Mouse (Mus musculus): Measurements from ENCODE around the gene Lhfpl2. TPM values are rescaled to one million over a fixed set of nuclear protein-coding genes. Genes with fewer than 3 reads are reported as not detected.
A peak's percentile ranks its signal among the peaks of the same experiment; 100 is the strongest.
"Not testable (repeated sequence)": the region's sequence is repeated elsewhere in the genome, so short reads cannot be mapped to it uniquely, and the experiment has no call there.

Gene Lhfpl2
- 35.7 TPM for polyA plus RNA-seq (2012; fragmentation: generic; extraction: Trizol)

GRCm38 (mm10) chr13:94057563-94058560, at the start of gene Lhfpl2:
Gene Lhfpl2 (plus strand): TSS chr13:94057796.
- peaks cover 44% of the 10 kb centered on the region for H3K79me2 ChIP-seq (ENCODE audit: control insufficient read depth, insufficient read depth)
- H3K27me3 ChIP-seq (ENCODE audit: control insufficient read depth, insufficient read depth, insufficient read length): no peaks in the 10 kb centered on the region
- no peaks in the 10 kb centered on the region for H3K36me3 ChIP-seq (ENCODE audit: control insufficient read depth, insufficient read depth)
- H3ac ChIP-seq (ENCODE audit: control insufficient read depth, insufficient read length): peak within 1 kb of the TSS; percentile 71
- H3K4me3 ChIP-seq: peak within 1 kb of the TSS; percentile 98
- peak within 1 kb of the TSS; percentile 92 for H3K4me2 ChIP-seq (ENCODE audit: low read depth)
- TF ChIP-seq SRF (IDR thresholded peaks at IDR 0.05; ENCODE audit: control insufficient read depth, insufficient read length, low read depth): no peak
- peak in 1 of 3 experiments; percentile 3 for TF ChIP-seq MYOD1 (IDR thresholded peaks at IDR 0.05; ENCODE audit: control insufficient read depth in 1 of 3, insufficient read length in 2 of 3, low read depth in 2 of 3)
- peak; percentile 39 for TF ChIP-seq POLR2A (IDR thresholded peaks at IDR 0.05; ENCODE audit: insufficient read length, low read depth)
- TF ChIP-seq MYOG (IDR thresholded peaks at IDR 0.05; ENCODE audit: control insufficient read depth in 1 of 3, insufficient read depth in 1 of 3, insufficient read length in 2 of 3, low read depth in 2 of 3): no peak
- TF ChIP-seq TCF3 (IDR thresholded peaks at IDR 0.05; ENCODE audit: insufficient read length, low read depth): no peak
- TF ChIP-seq MAX (IDR thresholded peaks at IDR 0.05; ENCODE audit: low read depth): no peak

GRCm38 (mm10) chr13:94011996-94012575, 45.5 kb upstream of the Lhfpl2 start:
- Histone ChIP-seq H3K4me2 (ENCODE audit: low read depth) (no peak overlapping the region), H3K4me3 (no peak overlapping the region), H3K36me3 (ENCODE audit: control insufficient read depth, insufficient read depth) (no peaks in the 10 kb centered on the region), H3ac (ENCODE audit: control insufficient read depth, insufficient read length) (no peak overlapping the region), H3K27me3 (ENCODE audit: control insufficient read depth, insufficient read depth, insufficient read length) (no peaks in the 10 kb centered on the region), H3K79me2 (ENCODE audit: control insufficient read depth, insufficient read depth) (no peaks in the 10 kb centered on the region)
- no peak for TF ChIP-seq MAX (IDR thresholded peaks at IDR 0.05; ENCODE audit: low read depth)
- no peak for TF ChIP-seq TCF12 (IDR thresholded peaks at IDR 0.05; ENCODE audit: insufficient read depth, poor library complexity, severe bottlenecking)

GRCm38 (mm10) chr13:94013986-94014385, 43.6 kb upstream of the Lhfpl2 start:
- H3ac ChIP-seq (ENCODE audit: control insufficient read depth, insufficient read length): no peak overlapping the region
- no peaks in the 10 kb centered on the region for H3K36me3 ChIP-seq (ENCODE audit: control insufficient read depth, insufficient read depth)
- TF ChIP-seq SRF (IDR thresholded peaks at IDR 0.05; ENCODE audit: control insufficient read depth, insufficient read length, low read depth): no peak
- no peak for TF ChIP-seq CEBPB (IDR thresholded peaks at IDR 0.05; ENCODE audit: insufficient read depth, poor library complexity, severe bottlenecking)
- no peak for TF ChIP-seq E2F4 (IDR thresholded peaks at IDR 0.05; ENCODE audit: insufficient read depth)
- TF ChIP-seq POLR2A (IDR thresholded peaks at IDR 0.05; ENCODE audit: insufficient read length, low read depth): no peak
- TF ChIP-seq POLR2AphosphoS2 (IDR thresholded peaks at IDR 0.05; ENCODE audit: insufficient read length, low read depth): no peak
- no peak for TF ChIP-seq MYOG (IDR thresholded peaks at IDR 0.05; ENCODE audit: control insufficient read depth in 1 of 3, insufficient read depth in 1 of 3, insufficient read length in 2 of 3, low read depth in 2 of 3)
- H3K79me2 ChIP-seq (ENCODE audit: control insufficient read depth, insufficient read depth): no peaks in the 10 kb centered on the region
- no peaks in the 10 kb centered on the region for H3K27me3 ChIP-seq (ENCODE audit: control insufficient read depth, insufficient read depth, insufficient read length)
- H3K4me2 ChIP-seq (ENCODE audit: low read depth): no peak overlapping the region
- no peak overlapping the region for H3K4me3 ChIP-seq

- not testable (repeated sequence) for H3K79me2 ChIP-seq (ENCODE audit: control insufficient read depth, insufficient read depth); H3K4me2 ChIP-seq (ENCODE audit: low read depth); H3K4me3 ChIP-seq; H3K27me3 ChIP-seq (ENCODE audit: control insufficient read depth, insufficient read depth, insufficient read length); H3ac ChIP-seq (ENCODE audit: control insufficient read depth, insufficient read length); H3K36me3 ChIP-seq (ENCODE audit: control insufficient read depth, insufficient read depth)
Measured at GRCm38 (mm10) chr13:94024575-94024974, 33.0 kb upstream of the Lhfpl2 start.

GRCm38 (mm10) chr13:94029147-94029546, 28.4 kb upstream of the Lhfpl2 start:
- Histone ChIP-seq H3K79me2 (ENCODE audit: control insufficient read depth, insufficient read depth) (no peaks in the 10 kb centered on the region), H3K4me3 (no peak overlapping the region), H3K36me3 (ENCODE audit: control insufficient read depth, insufficient read depth) (no peaks in the 10 kb centered on the region), H3ac (ENCODE audit: control insufficient read depth, insufficient read length) (no peak overlapping the region), H3K27me3 (ENCODE audit: control insufficient read depth, insufficient read depth, insufficient read length) (no peaks in the 10 kb centered on the region), H3K4me2 (ENCODE audit: low read depth) (no peak overlapping the region)
- TF ChIP-seq REST (IDR thresholded peaks at IDR 0.05; ENCODE audit: insufficient read depth, insufficient read length): no peak
- no peak for TF ChIP-seq TCF3 (IDR thresholded peaks at IDR 0.05; ENCODE audit: insufficient read length, low read depth)
- no peak for TF ChIP-seq POLR2A (IDR thresholded peaks at IDR 0.05; ENCODE audit: insufficient read length, low read depth)
- TF ChIP-seq MAX (IDR thresholded peaks at IDR 0.05; ENCODE audit: low read depth): no peak
- TF ChIP-seq CEBPB (IDR thresholded peaks at IDR 0.05; ENCODE audit: insufficient read depth, poor library complexity, severe bottlenecking): no peak
- TF ChIP-seq USF1 (IDR thresholded peaks at IDR 0.05; ENCODE audit: low read depth): no peak
- no peak for TF ChIP-seq E2F4 (IDR thresholded peaks at IDR 0.05; ENCODE audit: insufficient read depth)
- no peak for TF ChIP-seq SRF (IDR thresholded peaks at IDR 0.05; ENCODE audit: control insufficient read depth, insufficient read length, low read depth)
- TF ChIP-seq MYOD1 (IDR thresholded peaks at IDR 0.05; ENCODE audit: control insufficient read depth in 1 of 3, insufficient read length in 2 of 3, low read depth in 2 of 3): no peak
- no peak for TF ChIP-seq POLR2AphosphoS2 (IDR thresholded peaks at IDR 0.05; ENCODE audit: insufficient read length, low read depth)
- TF ChIP-seq TCF12 (IDR thresholded peaks at IDR 0.05; ENCODE audit: insufficient read depth, poor library complexity, severe bottlenecking): no peak
- no peak for TF ChIP-seq MYOG (IDR thresholded peaks at IDR 0.05; ENCODE audit: control insufficient read depth in 1 of 3, insufficient read depth in 1 of 3, insufficient read length in 2 of 3, low read depth in 2 of 3)
